Mouse (Mus musculus) lung, embryonic 14.5 days (tissue): ENCODE results near the gene Galnt10. TPM values are rescaled to one million over a fixed set of nuclear protein-coding genes. Genes with fewer than 3 reads are reported as not detected.

Experiments
- ATAC-seq: fragments of 200-750 bp; cut with Nextera tagmentation; 2 replicates; pipeline ENCODE4 v1.8.0; 2017; ENCODE audit warnings: mild to moderate bottlenecking, moderate TSS enrichment, moderate library complexity; ENCODE audit not compliant: insufficient read depth
- DNase-seq: peaks from one replicate; pipeline ENCODE4 v3.0.0-alpha.2; 2015
- H3K27ac ChIP-seq: fragments of 300-500 bp; sonication (generic); 2 replicates; pipeline ENCODE4 v1.5.1; 2014; ENCODE audit warnings: low read depth, mild to moderate bottlenecking, moderate library complexity
- H3K27me3 ChIP-seq: fragments of 300-500 bp; sonication (generic); 2 replicates; pipeline ENCODE4 v1.6.1; 2014; ENCODE audit warnings: low read length, control low read depth; ENCODE audit not compliant: insufficient read depth
- H3K36me3 ChIP-seq: fragments of 300-500 bp; sonication (generic); 2 replicates; pipeline ENCODE4 v1.6.1; 2014; ENCODE audit warnings: control low read depth; ENCODE audit not compliant: insufficient read depth
- H3K4me1 ChIP-seq: fragments of 300-500 bp; sonication (generic); 2 replicates; pipeline ENCODE4 v1.6.1; 2014; ENCODE audit warnings: antibody characterized with exemption, control low read depth; ENCODE audit not compliant: insufficient read depth
- H3K4me2 ChIP-seq: fragments of 300-500 bp; sonication (generic); 2 replicates; pipeline ENCODE4 v1.6.1; 2014; ENCODE audit warnings: mild to moderate bottlenecking
- H3K4me3 ChIP-seq: fragments of 300-500 bp; sonication (generic); 2 replicates; pipeline ENCODE4 v1.5.1; 2014; ENCODE audit warnings: low read depth, low read length
- H3K9ac ChIP-seq: fragments of 300-500 bp; sonication (generic); 2 replicates; pipeline ENCODE4 v1.6.1; 2014
- H3K9me3 ChIP-seq: fragments of 300-500 bp; sonication (generic); 2 replicates; pipeline ENCODE4 v1.6.1; 2016; ENCODE audit warnings: low read depth, low read length, control low read depth
- CTCF ChIP-seq: IDR thresholded peaks from 2 replicates; pipeline ENCODE4 v1.5.1; 2016; ENCODE audit warnings: antibody characterized with exemption, low read depth
- WGBS: fragments of 180-500 bp; shearing (Covaris S2); extraction: QIAGEN DNeasy Blood & Tissue Kit; methylation state at CpG from one replicate; pipeline ENCODE4 v1.1.7; 2014; 5-methylcytosine and 5-hydroxymethylcytosine counted together
- polyA plus RNA-seq: library from polyadenylated mRNA; unstranded; fragments of >200 nt; fragmentation: Nextera tagmentation; extraction: Ambion mirVana; gene quantifications from 2 replicates; pipeline ENCODE4 v1.2.1, GENCODE M21; 2014

Galnt10 gene
- polyA plus RNA-seq: 11.2 and 11.9 TPM in 2 replicates

DNA sequence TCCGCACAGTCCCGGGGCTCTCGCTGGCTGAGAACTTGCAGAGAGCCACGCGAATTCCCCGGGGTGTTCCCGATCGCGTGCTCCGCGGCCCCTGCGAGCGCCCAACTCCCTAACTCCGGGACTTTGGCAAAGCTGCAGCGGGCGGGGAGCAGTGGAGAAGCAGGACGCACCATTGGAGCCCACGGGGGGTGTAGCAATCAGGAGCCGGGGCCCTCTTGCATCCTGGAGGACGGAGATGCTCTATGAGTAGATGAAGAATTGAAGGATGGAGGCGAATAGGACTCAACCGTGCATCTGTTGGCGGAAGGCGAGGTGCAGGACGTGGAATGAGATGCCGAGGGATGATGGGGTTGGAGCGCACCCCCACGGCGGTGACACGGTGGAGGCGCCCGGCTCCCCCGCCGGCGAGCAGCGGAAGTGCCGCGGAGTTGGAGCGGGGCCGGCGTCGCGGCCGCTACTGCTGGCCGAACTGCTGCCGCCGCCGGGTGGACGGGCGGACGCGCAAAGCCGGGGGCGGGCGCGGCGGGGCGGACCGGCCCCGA is at the start of gene Galnt10:
Gene Galnt10 (plus strand): TSS at position 425 of the 542 bp plus-strand sequence.
- DNase-seq (peak; percentile 93), ATAC-seq (peak; percentile 93)
- Histone ChIP-seq H3K9me3 (no peaks in the 10 kb centered on the region), H3K4me3 (peak within 1 kb of the TSS; percentile 74), H3K4me2 (peak within 1 kb of the TSS; percentile 97), H3K9ac (peak within 1 kb of the TSS; percentile 74), H3K27ac (peak within 1 kb of the TSS; percentile 52; the same call in 1 of the 2 replicates), H3K36me3 (no peaks in the 10 kb centered on the region), H3K27me3 (no peaks in the 10 kb centered on the region), H3K4me1 (no peaks in the 10 kb centered on the region)
- peak; percentile 60 for TF ChIP-seq CTCF
- 0% methylated on average over 60 of the region's 60 CpGs for WGBS

- no peak overlapping the region for H3K4me3 ChIP-seq
- H3K9ac ChIP-seq: no peak overlapping the region
- no peaks in the 10 kb centered on the region for H3K27me3 ChIP-seq
- no peaks in the 10 kb centered on the region for H3K9me3 ChIP-seq
- no peak overlapping the region for H3K27ac ChIP-seq
- ATAC-seq: no peak
- WGBS: 83% methylated on average over 5 of the region's 5 CpGs
- no peak overlapping the region for H3K4me2 ChIP-seq
- no peak for DNase-seq
- H3K36me3 ChIP-seq: no peaks in the 10 kb centered on the region
- TF ChIP-seq CTCF: no peak
- no peaks in the 10 kb centered on the region for H3K4me1 ChIP-seq
These were observed 49.3 kb upstream of the Galnt10 start for GRCm38 (mm10) chr11:57595899-57596298.

DNA sequence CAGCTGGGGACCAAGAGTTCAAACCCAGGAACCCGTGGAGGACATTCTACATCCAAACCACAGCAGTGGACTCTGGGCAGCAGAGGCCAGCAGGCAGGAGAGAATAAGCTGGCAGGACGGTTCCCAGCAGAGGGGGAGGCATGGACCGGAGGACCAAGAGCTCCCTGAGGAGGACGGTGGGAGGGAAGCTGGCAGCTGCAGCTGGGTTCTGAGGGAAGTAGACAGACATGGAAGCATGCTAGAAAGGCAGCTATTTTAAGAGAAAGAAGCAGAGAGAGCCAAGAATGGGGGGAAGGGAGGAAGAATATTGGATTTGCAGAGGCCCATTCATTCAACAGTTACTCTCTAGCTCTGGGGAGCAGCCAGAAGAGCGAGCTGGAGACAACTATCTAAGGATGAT is 47.1 kb upstream of the Galnt10 start:
- ATAC-seq: peak; percentile 35; the same call in 1 of the 2 replicates
- Histone ChIP-seq H3K27me3 (no peaks in the 10 kb centered on the region), H3K4me3 (no peak overlapping the region), H3K36me3 (no peaks in the 10 kb centered on the region), H3K9ac (no peak overlapping the region), H3K27ac (peak overlapping the region; percentile 60; the same call in 1 of the 2 replicates), H3K4me2 (no peak overlapping the region), H3K9me3 (no peaks in the 10 kb centered on the region), H3K4me1 (no peaks in the 10 kb centered on the region; the same call in 1 of the 2 replicates)
- 53% methylated on average over 5 of the region's 5 CpGs for WGBS
- peak; percentile 61 for DNase-seq
- no peak for TF ChIP-seq CTCF

DNA sequence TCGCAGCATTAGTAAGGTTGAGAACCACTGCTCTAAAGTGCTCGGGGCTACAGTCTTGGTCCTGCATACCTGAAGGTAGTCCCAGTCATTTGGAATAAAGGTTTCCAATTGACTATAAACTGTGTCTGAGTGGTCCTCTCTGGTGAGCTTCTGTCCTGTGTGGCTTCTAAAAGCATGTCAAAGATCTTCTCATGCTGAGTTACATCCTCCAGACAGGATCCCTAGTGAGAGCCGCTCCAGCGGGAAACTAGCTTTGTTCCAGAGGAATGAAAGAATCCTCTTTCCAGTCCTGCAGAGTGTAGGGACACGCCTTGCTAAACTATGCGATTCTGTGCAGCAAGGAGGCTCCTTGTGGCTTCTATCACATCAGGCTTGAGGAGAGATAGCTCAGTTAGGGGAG is 45.9 kb upstream of the Galnt10 start:
- no peak overlapping the region for H3K9ac ChIP-seq
- H3K9me3 ChIP-seq: no peaks in the 10 kb centered on the region
- no peaks in the 10 kb centered on the region; the same call in 1 of the 2 replicates for H3K4me1 ChIP-seq
- ATAC-seq (no peak), DNase-seq (no peak)
- H3K27me3 ChIP-seq: no peaks in the 10 kb centered on the region
- no peak for TF ChIP-seq CTCF
- H3K4me3 ChIP-seq: no peak overlapping the region
- no peak overlapping the region for H3K27ac ChIP-seq
- no peaks in the 10 kb centered on the region for H3K36me3 ChIP-seq
- WGBS: 77% methylated on average over 6 of the region's 6 CpGs
- H3K4me2 ChIP-seq: no peak overlapping the region

- H3K4me2 ChIP-seq: no peak overlapping the region
- H3K4me3 ChIP-seq: no peak overlapping the region
- H3K27ac ChIP-seq: no peak overlapping the region
- ATAC-seq (no peak), DNase-seq (no peak)
- 45% methylated on average over 8 of the region's 8 CpGs for WGBS
- H3K27me3 ChIP-seq: no peaks in the 10 kb centered on the region
- H3K9ac ChIP-seq: no peak overlapping the region
- H3K9me3 ChIP-seq: no peaks in the 10 kb centered on the region
- H3K36me3 ChIP-seq: no peaks in the 10 kb centered on the region
- no peaks in the 10 kb centered on the region; the same call in 1 of the 2 replicates for H3K4me1 ChIP-seq
- no peak for TF ChIP-seq CTCF
These were observed 45.1 kb upstream of the Galnt10 start for GRCm38 (mm10) chr11:57600113-57600512.

- 21% methylated on average over 4 of the region's 4 CpGs for WGBS
- Histone ChIP-seq H3K4me2 (no peak overlapping the region), H3K36me3 (no peaks in the 10 kb centered on the region), H3K27ac (no peak overlapping the region; the same call in 1 of the 2 replicates), H3K4me3 (no peak overlapping the region), H3K9me3 (no peaks in the 10 kb centered on the region), H3K27me3 (no peaks in the 10 kb centered on the region), H3K4me1 (no peaks in the 10 kb centered on the region; the same call in 1 of the 2 replicates), H3K9ac (no peak overlapping the region; the same call in 1 of the 2 replicates)
- ATAC-seq (no peak), DNase-seq (peak; percentile 41)
- TF ChIP-seq CTCF: no peak
These were observed 44.6 kb upstream of the Galnt10 start for GRCm38 (mm10) chr11:57600621-57601121.

GRCm38 (mm10) chr11:57601806-57602455 is 43.3 kb upstream of the Galnt10 start:
- no peak for DNase-seq
- H3K9ac ChIP-seq: no peak overlapping the region
- WGBS: 48% methylated on average over 2 of the region's 2 CpGs
- no peaks in the 10 kb centered on the region; the same call in 1 of the 2 replicates for H3K4me1 ChIP-seq
- H3K27me3 ChIP-seq: no peaks in the 10 kb centered on the region
- H3K4me3 ChIP-seq: no peak overlapping the region
- no peak overlapping the region for H3K27ac ChIP-seq
- no peak for ATAC-seq
- H3K36me3 ChIP-seq: no peaks in the 10 kb centered on the region
- H3K9me3 ChIP-seq: no peaks in the 10 kb centered on the region
- TF ChIP-seq CTCF: no peak
- no peak overlapping the region for H3K4me2 ChIP-seq
